ENCODE assay signal across 19 mouse cellular contexts in genomic region chr11:35293197-35293596, GRCm38 (mm10).
DNase-seq lines count a peak whose midpoint lies in the region; ATAC-seq and TF ChIP-seq lines count a peak whose summit lies in the region.
"Had no signal": no experiment of that assay in that cellular context is flagged by ENCODE, and none has a peak within 500 bp of the region (broad histone marks: within the 10 kb centered on the region; RNA-seq: fewer than 3 reads in every experiment).

No protein-coding gene starts in this region.

- peak; percentile 95 for DNase-seq in heart, adult 11 months
- DNase-seq in heart, postnatal 25 days (ENCODE audit: low spot score): no peak
- DNase-seq in limb, embryonic 14.5 days (ENCODE audit: low spot score): no peak
- DNase-seq in limb, embryonic 10.5 days (ENCODE audit: low spot score): no peak
- peak; percentile 34 to 44 for DNase-seq in heart, postnatal 36 days
- no peak for DNase-seq in right cerebral cortex, adult 18-20 months
- DNase-seq: adrenal gland, postnatal 25 days; cerebellum, adult 11-12 months; cerebellum, postnatal 14 days; layer of hippocampus, postnatal 36 days; liver, postnatal 0 days; retina, postnatal 1 day had no signal

- H3K27me3 ChIP-seq in limb, embryonic 14.5 days (ENCODE audit: control insufficient read depth, insufficient read depth, low read length): no peaks in the 10 kb centered on the region
- no peaks in the 10 kb centered on the region for H3K27me3 ChIP-seq in limb, embryonic 10.5 days (ENCODE audit: low read depth, poor library complexity, severe bottlenecking)
- H3K27me3 ChIP-seq in heart, embryonic 13.5 days (replicated peaks): no peaks in the 10 kb centered on the region
- H3K27me3 ChIP-seq in forebrain, embryonic 13.5 days: peaks cover 8% of the 10 kb centered on the region
- H3K27me3 ChIP-seq: midbrain, embryonic 15.5 days had no signal

- H3K4me1 ChIP-seq in limb, embryonic 14.5 days (ENCODE audit: control insufficient read depth, insufficient read depth, low read length): peaks cover 23% of the 10 kb centered on the region
- peaks cover 55% of the 10 kb centered on the region for H3K4me1 ChIP-seq in limb, embryonic 10.5 days
- H3K4me1 ChIP-seq in heart, embryonic 13.5 days: peaks cover 66% of the 10 kb centered on the region
- H3K4me1 ChIP-seq in forebrain, embryonic 13.5 days: peaks cover 17% of the 10 kb centered on the region

- 67% methylated on average over 5 of the region's 5 CpGs for WGBS in limb, embryonic 14.5 days
- WGBS in limb, embryonic 10.5 days: 84% methylated on average over 5 of the region's 5 CpGs
- 34% methylated on average over 5 of the region's 5 CpGs for WGBS in heart, embryonic 13.5 days
- 78% methylated on average over 5 of the region's 5 CpGs for WGBS in forebrain, embryonic 13.5 days

- intact Hi-C loops in heart, postnatal 25 days (cut with DNase I): loop anchor here (5.0 kb wide), 1 partner anchor 49 kb away; no protein-coding TSS in a partner anchor
- intact Hi-C loops in heart, postnatal 36 days (cut with DNase I): no loop called here

- H3K36me3 ChIP-seq in limb, embryonic 14.5 days (ENCODE audit: control insufficient read depth, insufficient read depth, low read length): no peaks in the 10 kb centered on the region
- peaks cover 3% of the 10 kb centered on the region; the same call in 1 of the 2 replicates for H3K36me3 ChIP-seq in limb, embryonic 10.5 days
- H3K36me3 ChIP-seq in heart, embryonic 13.5 days: no peaks in the 10 kb centered on the region
- no peaks in the 10 kb centered on the region for H3K36me3 ChIP-seq in forebrain, embryonic 13.5 days (ENCODE audit: poor library complexity, severe bottlenecking)
- H3K36me3 ChIP-seq: G1E; midbrain, embryonic 15.5 days had no signal

- TF ChIP-seq POLR2A in limb, embryonic 14.5 days (IDR thresholded peaks at IDR 0.05; ENCODE audit: borderline replicate concordance, extremely low read depth, insufficient read depth, insufficient read length): no peak

- no peak overlapping the region for H3K9ac ChIP-seq in limb, embryonic 14.5 days (ENCODE audit: low read depth, low read length, severe bottlenecking)
- H3K9ac ChIP-seq in heart, embryonic 13.5 days: no peak overlapping the region
- H3K9ac ChIP-seq in forebrain, embryonic 13.5 days: no peak overlapping the region
- H3K9ac ChIP-seq: liver, postnatal 0 days; midbrain, embryonic 15.5 days had no signal

- H3K9me3 ChIP-seq in limb, embryonic 14.5 days (ENCODE audit: control insufficient read depth, low read length): no peaks in the 10 kb centered on the region
- H3K9me3 ChIP-seq in limb, embryonic 10.5 days (replicated peaks): no peaks in the 10 kb centered on the region
- H3K9me3 ChIP-seq in heart, embryonic 13.5 days: no peaks in the 10 kb centered on the region
- H3K9me3 ChIP-seq in forebrain, embryonic 13.5 days (replicated peaks): no peaks in the 10 kb centered on the region
- H3K9me3 ChIP-seq: midbrain, embryonic 15.5 days had no signal

- H3K4me3 ChIP-seq in limb, embryonic 14.5 days (replicated peaks; ENCODE audit: low read length): no peak overlapping the region
- H3K4me3 ChIP-seq in limb, embryonic 10.5 days: no peak overlapping the region
- H3K4me3 ChIP-seq in heart, embryonic 13.5 days: no peak overlapping the region
- H3K4me3 ChIP-seq in forebrain, embryonic 13.5 days: no peak overlapping the region
- H3K4me3 ChIP-seq: midbrain, embryonic 15.5 days had no signal

- ATAC-seq in limb, embryonic 14.5 days (ENCODE audit: low FRiP score, low read depth): peak; percentile 13; the same call in 1 of the 2 replicates
- ATAC-seq in heart, embryonic 13.5 days (ENCODE audit: extremely low read depth, insufficient number of reproducible peaks, low FRiP score, low TSS enrichment): no peak; the same call in 1 of the 2 replicates
- ATAC-seq in forebrain, embryonic 13.5 days: no peak
- ATAC-seq: hindbrain, embryonic 16.5 days; intestine, embryonic 16.5 days; liver, postnatal 0 days; midbrain, embryonic 15.5 days had no signal

- no peak overlapping the region for H3K27ac ChIP-seq in limb, embryonic 14.5 days (replicated peaks; ENCODE audit: low read depth, low read length)
- no peak overlapping the region for H3K27ac ChIP-seq in limb, embryonic 10.5 days
- H3K27ac ChIP-seq in heart, embryonic 13.5 days (replicated peaks): peak overlapping the region; percentile 78
- H3K27ac ChIP-seq in forebrain, embryonic 13.5 days: no peak overlapping the region
- H3K27ac ChIP-seq: midbrain, embryonic 15.5 days; stomach, postnatal 0 days had no signal

- no peak overlapping the region for H3K4me2 ChIP-seq in limb, embryonic 14.5 days (replicated peaks; ENCODE audit: low read depth, low read length, severe bottlenecking)
- H3K4me2 ChIP-seq in heart, embryonic 13.5 days: no peak overlapping the region
- H3K4me2 ChIP-seq in forebrain, embryonic 13.5 days: no peak overlapping the region
- H3K4me2 ChIP-seq: midbrain, embryonic 15.5 days had no signal

Comparison
In these comparisons a context has a peak if more than half of its experiments do, and no peak if none do; other contexts are left out.
1. DNase-seq: peak in heart, adult 11 months (single experiment) and heart, postnatal 36 days (2 of 2); none in heart, postnatal 25 days (single experiment), limb, embryonic 14.5 days (single experiment), limb, embryonic 10.5 days (single experiment) and right cerebral cortex, adult 18-20 months (single experiment).